Mouse (Mus musculus) kidney, adult 2 months (tissue): ENCODE measurements around the gene Inpp5k. TPM values are rescaled to one million over a fixed set of nuclear protein-coding genes. Genes with fewer than 3 reads are reported as not detected.

Experiments used
- DNase-seq: peaks from one replicate; pipeline ENCODE4 v3.0.0; 2021
- H3K27ac ChIP-seq: fragments of 200-500 bp; 2 replicates; pipeline ENCODE4 v1.5.1; 2012; ENCODE audit warnings: low read depth, low read length, control low read depth, inconsistent platforms; ENCODE audit not compliant: insufficient read depth
- H3K27me3 ChIP-seq: fragments of 200-500 bp; replicated peaks from 2 replicates; pipeline ENCODE4 v1.6.1; 2012; ENCODE audit warnings: mild to moderate bottlenecking, moderate library complexity, low read length, inconsistent platforms; ENCODE audit not compliant: control insufficient read depth, insufficient read depth
- H3K36me3 ChIP-seq: fragments of 200-500 bp; 2 replicates; pipeline ENCODE4 v1.6.1; 2012; ENCODE audit warnings: mild to moderate bottlenecking, moderate library complexity, low read length, inconsistent platforms; ENCODE audit not compliant: control insufficient read depth, insufficient read depth
- H3K4me1 ChIP-seq: fragments of 200-500 bp; 2 replicates; pipeline ENCODE4 v1.6.1; 2011; ENCODE audit warnings: low read length; ENCODE audit not compliant: control insufficient read depth, insufficient read depth
- H3K4me3 ChIP-seq: fragments of 200-500 bp; 2 replicates; pipeline ENCODE4 v1.5.1; 2011; ENCODE audit warnings: mild to moderate bottlenecking, low read depth, low read length, control low read depth; ENCODE audit not compliant: insufficient read depth
- CTCF ChIP-seq: fragments of 200-500 bp; conservative IDR thresholded peaks from 2 replicates; pipeline ENCODE4 v1.5.1; 2011; ENCODE audit warnings: low read depth, mild to moderate bottlenecking, control low read depth, low read length, moderate library complexity, mixed read lengths; ENCODE audit not compliant: insufficient read depth, insufficient read length
- POLR2A ChIP-seq: fragments of 200-500 bp; IDR thresholded peaks from one replicate; pipeline ENCODE4 v1.6.1; 2011; ENCODE audit warnings: low read depth, low read length, control low read depth
- WGBS: fragments of 180-500 bp; shearing (Covaris S2); methylation state at CpG from one replicate; pipeline ENCODE4 v1.1.7; 2018; 5-methylcytosine and 5-hydroxymethylcytosine counted together
- polyA plus RNA-seq: library from polyadenylated mRNA; depleted of rRNA; stranded (reverse); fragments of >200 nt; gene quantifications from 2 replicates; pipeline ENCODE4 v1.2.3, GENCODE M21; 2012

Inpp5k gene
- polyA plus RNA-seq, 1 experiment = 71.5 TPM

GRCm38 (mm10) chr11:75671426-75672180, 40.8 kb downstream of the Inpp5k start:
- WGBS = 80% methylated on average over 22 of the region's 22 CpGs
- no peak for TF ChIP-seq POLR2A
- TF ChIP-seq CTCF = no peak
- H3K4me1 ChIP-seq = no peaks in the 10 kb centered on the region
- H3K27ac ChIP-seq = no peak overlapping the region
- peaks cover 7% of the 10 kb centered on the region for H3K36me3 ChIP-seq
- no peak for DNase-seq
- no peak overlapping the region for H3K4me3 ChIP-seq
- no peaks in the 10 kb centered on the region for H3K27me3 ChIP-seq

GRCm38 (mm10) chr11:75673411-75673810, 42.6 kb downstream of the Inpp5k start:
- Histone ChIP-seq H3K36me3 (peaks cover 6% of the 10 kb centered on the region), H3K4me1 (peaks cover under 1% of the 10 kb centered on the region; the same call in 1 of the 2 replicates), H3K27ac (no peak overlapping the region), H3K27me3 (no peaks in the 10 kb centered on the region), H3K4me3 (no peak overlapping the region)
- TF ChIP-seq CTCF (no peak), POLR2A (no peak)
- no peak for DNase-seq
- WGBS = 90% methylated on average over 5 of the region's 5 CpGs

GRCm38 (mm10) chr11:75674875-75675274, 44.1 kb downstream of the Inpp5k start:
- WGBS = 82% methylated on average over 3 of the region's 3 CpGs
- TF ChIP-seq POLR2A (no peak), CTCF (no peak)
- H3K4me3 ChIP-seq = no peak overlapping the region
- peaks cover 3% of the 10 kb centered on the region; the same call in 1 of the 2 replicates for H3K4me1 ChIP-seq
- no peak overlapping the region for H3K27ac ChIP-seq
- no peaks in the 10 kb centered on the region for H3K27me3 ChIP-seq
- DNase-seq = no peak
- H3K36me3 ChIP-seq = peaks cover 2% of the 10 kb centered on the region; the same call in 1 of the 2 replicates

GRCm38 (mm10) chr11:75677881-75678746, 47.3 kb downstream of the Inpp5k start:
- Histone ChIP-seq H3K36me3 (no peaks in the 10 kb centered on the region), H3K4me1 (peaks cover 12% of the 10 kb centered on the region; the same call in 1 of the 2 replicates), H3K27ac (0 out of 2 replicates have a peak overlapping the region, but pooled peaks have one; percentile 61), H3K27me3 (no peaks in the 10 kb centered on the region), H3K4me3 (peak overlapping the region; percentile 65)
- DNase-seq = no peak
- WGBS = 94% methylated on average over 3 of the region's 3 CpGs
- TF ChIP-seq CTCF (no peak), POLR2A (no peak)

GRCm38 (mm10) chr11:75678747-75679438, 48.1 kb downstream of the Inpp5k start, which contains the start of gene Crk:
TSS of gene Crk (plus strand) at chr11:75679259.
- H3K27ac ChIP-seq = peak within 1 kb of the TSS; percentile 84
- no peak for TF ChIP-seq CTCF
- TF ChIP-seq POLR2A = peak; percentile 40

GRCm38 (mm10) chr11:75679439-75680171, 48.8 kb downstream of the Inpp5k start:
- Histone ChIP-seq H3K27ac (peak overlapping the region; percentile 84), H3K27me3 (no peaks in the 10 kb centered on the region), H3K4me1 (peaks cover 12% of the 10 kb centered on the region; the same call in 1 of the 2 replicates), H3K4me3 (peak overlapping the region; percentile 90), H3K36me3 (no peaks in the 10 kb centered on the region)
- DNase-seq = peak; percentile 78
- TF ChIP-seq CTCF (peak; percentile 54), POLR2A (no peak)
- whole genome bisulfite sequencing = under 1% methylated on average over 43 of the region's 43 CpGs

More at GRCm38 (mm10) chr11:75678747-75679438, 48.1 kb downstream of the Inpp5k start, which contains the start of gene Crk:
- peaks cover 12% of the 10 kb centered on the region; the same call in 1 of the 2 replicates for H3K4me1 ChIP-seq
- no peaks in the 10 kb centered on the region for H3K27me3 ChIP-seq
- DNase-seq = peak; percentile 99
- H3K36me3 ChIP-seq = no peaks in the 10 kb centered on the region
- WGBS = under 1% methylated on average over 55 of the region's 55 CpGs
- H3K4me3 ChIP-seq = peak within 1 kb of the TSS; percentile 90
